Mouse (Mus musculus) CD4-positive, CD25-positive, alpha-beta regulatory T cell, adult 4 months (primary cell): Measurements from ENCODE around the gene Tcam1. TPM values are rescaled to one million over a fixed set of nuclear protein-coding genes. Genes with fewer than 3 reads are reported as not detected.

ENCODE experiments used
- ATAC-seq: one replicate; pipeline ENCODE4 v1.8.0; 2017
- polyA plus RNA-seq, 2 experiments: library from polyadenylated mRNA; unstranded; fragments of 100-300 nt; shearing (Covaris generic); gene quantifications; one replicate each; pipeline ENCODE4 v1.2.1; 2017

Gene Tcam1
- polyA plus RNA-seq, 2 experiments from 2014 or later = 0.39 TPM

- ATAC-seq = no peak
Measured at GRCm38 (mm10) chr11:106324858-106325257, 48.4 kb downstream of the Tcam1 start.

DNA sequence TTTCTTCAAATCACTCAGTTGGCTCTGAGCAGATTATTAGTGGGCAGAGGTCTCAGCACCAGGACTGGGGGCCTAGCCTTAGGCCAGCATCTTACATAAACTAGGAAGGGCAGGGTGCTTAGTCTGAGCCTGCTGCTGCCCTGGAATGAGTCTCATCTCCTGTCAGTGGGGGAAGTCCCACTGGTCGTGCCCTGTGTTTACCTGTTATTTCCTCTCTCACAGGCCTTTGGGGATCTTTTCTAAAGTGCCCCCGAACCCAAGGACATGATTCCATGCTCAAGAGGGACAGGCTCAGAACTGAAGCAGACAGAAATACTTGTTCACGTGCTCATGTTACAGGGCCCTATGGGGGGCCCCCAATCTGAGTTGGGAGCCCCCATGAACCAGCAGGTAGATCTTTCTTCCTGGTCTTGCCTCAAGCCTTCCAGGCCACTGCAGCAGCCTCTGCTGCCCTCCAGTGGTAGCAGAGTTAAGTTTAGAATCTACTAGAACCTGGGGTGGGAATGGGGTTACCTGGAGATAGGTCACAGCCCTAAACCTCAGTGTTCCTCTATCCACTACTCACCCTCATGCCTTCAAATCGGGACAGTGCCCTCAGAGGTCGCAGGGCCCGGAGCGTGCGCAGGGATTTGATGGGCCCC, 49.2 kb downstream of the Tcam1 start:
- ATAC-seq = peak; percentile 70

GRCm38 (mm10) chr11:106326475-106326874, 50.0 kb downstream of the Tcam1 start:
- no peak for ATAC-seq

- no peak for ATAC-seq
Measured at GRCm38 (mm10) chr11:106328521-106328920, 52.0 kb downstream of the Tcam1 start.

DNA sequence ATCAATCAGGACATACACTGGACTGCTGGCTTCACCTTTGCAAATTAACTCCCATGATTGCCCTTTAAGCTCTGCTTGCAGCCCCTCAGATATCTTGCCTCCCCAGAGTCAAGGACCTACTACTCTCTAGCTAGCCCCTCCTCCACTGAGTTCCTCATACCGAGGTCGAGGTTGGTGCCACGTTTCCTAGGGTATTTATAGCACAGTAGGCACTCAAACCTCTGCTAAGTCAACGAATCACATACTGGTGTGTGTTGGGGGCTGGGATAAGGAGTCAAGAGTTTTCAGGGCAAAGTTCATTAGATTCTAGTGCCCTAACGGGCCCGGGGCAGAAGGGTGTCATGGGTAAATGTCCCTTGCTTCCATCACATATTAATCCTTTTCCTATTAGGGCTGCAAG, 52.7 kb downstream of the Tcam1 start:
- no peak for ATAC-seq

DNA sequence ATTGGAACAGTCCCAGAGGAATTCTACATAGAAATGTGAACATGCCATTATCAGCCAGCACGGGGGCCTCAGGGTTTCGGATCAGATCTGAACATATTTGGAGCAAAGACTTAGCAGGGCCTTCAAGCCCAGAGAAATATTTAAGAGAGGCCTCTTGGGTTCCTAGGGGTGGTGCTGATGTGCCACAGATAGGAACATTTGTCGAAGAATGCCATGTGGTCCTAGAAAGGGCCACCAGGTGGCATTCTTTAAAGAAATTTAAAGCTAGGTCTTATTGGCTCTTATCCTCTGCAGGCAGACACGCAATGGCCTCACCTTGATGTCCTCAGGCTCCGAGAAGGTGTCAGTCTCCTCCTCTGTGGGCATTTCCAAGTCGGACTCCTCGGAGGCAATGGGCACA, 53.2 kb downstream of the Tcam1 start:
- ATAC-seq = peak; percentile 87

DNA sequence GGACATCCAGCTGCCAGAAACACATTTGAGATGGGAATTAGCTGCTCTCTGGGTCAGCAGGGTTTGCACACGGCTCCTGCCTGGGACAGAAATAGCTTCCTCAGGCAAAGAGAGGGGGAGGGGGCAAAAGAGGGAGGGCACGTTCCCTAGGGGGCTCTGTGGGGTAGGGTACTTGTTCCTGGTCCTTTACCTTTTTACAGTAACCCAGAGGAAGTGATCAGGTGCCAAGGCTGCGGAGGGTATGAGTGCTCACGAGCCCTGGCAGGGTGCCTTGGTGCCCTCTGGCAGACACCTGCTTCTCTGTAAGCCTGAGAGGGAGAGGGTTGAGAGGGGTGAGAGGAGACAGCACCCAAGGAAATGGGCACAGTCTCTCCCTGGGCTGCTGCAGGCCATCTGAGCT, 56.0 kb downstream of the Tcam1 start:
- no peak for ATAC-seq

DNA sequence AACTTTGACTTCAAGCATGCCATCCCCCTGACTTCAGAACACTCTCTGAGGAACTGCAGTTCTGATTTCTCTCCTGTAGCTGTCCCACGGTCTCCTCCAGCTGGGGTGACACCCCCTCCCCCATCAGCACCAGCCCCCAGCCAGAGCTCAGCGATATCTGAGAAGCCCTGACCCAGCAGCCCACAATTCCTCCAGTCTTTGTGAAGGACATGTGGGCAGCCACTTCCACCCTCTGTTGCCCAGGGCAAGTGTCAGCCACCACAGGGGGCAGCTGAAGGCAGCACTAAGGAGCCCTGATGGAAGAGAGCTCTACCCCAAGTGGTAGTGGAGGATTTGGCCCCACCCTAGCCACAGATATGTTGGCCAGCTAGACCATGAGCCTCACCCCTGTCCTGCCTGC, 57.6 kb downstream of the Tcam1 start:
- ATAC-seq = no peak

GRCm38 (mm10) chr11:106338029-106338428, 61.6 kb downstream of the Tcam1 start:
- ATAC-seq = no peak

Other genes with a start within 250 kb of the Tcam1 start
- 10 to 100 TPM; 23.9 to 26.4 TPM for gene Dcaf7, start 239.8 kb upstream of the Tcam1 start, polyA plus RNA-seq
- gene Taco1, start 210.6 kb upstream of the Tcam1 start, polyA plus RNA-seq = 10 to 100 TPM in 1 of 2 experiments, 1 to 10 TPM in 1; 7.4 to 18.0 TPM
- gene Map3k3, start 192.1 kb upstream of the Tcam1 start, polyA plus RNA-seq = 10 to 100 TPM; 30.1 to 37.1 TPM
- gene Gm10840, start 115.8 kb upstream of the Tcam1 start, polyA plus RNA-seq = not detected
- gene Limd2, start 115.8 kb upstream of the Tcam1 start, polyA plus RNA-seq = 100 to 1,000 TPM; 597 to 715 TPM
- 10 to 100 TPM; 34.5 to 40.0 TPM for gene Strada, start 74.5 kb upstream of the Tcam1 start, polyA plus RNA-seq
- 10 to 100 TPM; 92.6 to 96.6 TPM for gene Ccdc47, start 60.3 kb upstream of the Tcam1 start, polyA plus RNA-seq
- gene Ddx42, start 59.7 kb upstream of the Tcam1 start, polyA plus RNA-seq = 100 to 1,000 TPM in 1 of 2 experiments, 10 to 100 TPM in 1; 84.7 to 135 TPM
- gene Ftsj3, start 20.6 kb upstream of the Tcam1 start, polyA plus RNA-seq = 10 to 100 TPM; 52.9 to 85.8 TPM
- 100 to 1,000 TPM; 161 to 197 TPM for gene Psmc5, start 20.5 kb upstream of the Tcam1 start, polyA plus RNA-seq
- gene Smarcd2, start 3.7 kb upstream of the Tcam1 start, polyA plus RNA-seq = 10 to 100 TPM; 12.3 to 23.7 TPM
- not detected for gene Gh, start 25.2 kb downstream of the Tcam1 start, polyA plus RNA-seq
- gene Cd79b, start 38.1 kb downstream of the Tcam1 start, polyA plus RNA-seq = 10 to 100 TPM; 44.8 to 77.1 TPM
- gene Scn4a, start 76.6 kb downstream of the Tcam1 start, polyA plus RNA-seq = under 1 TPM in 1 of 2 experiments, not detected in 1; 0.14 TPM
- under 1 TPM in 1 of 2 experiments, not detected in 1; 0.43 TPM for gene Prr29, start 88.8 kb downstream of the Tcam1 start, polyA plus RNA-seq
- 100 to 1,000 TPM; 132 to 138 TPM for gene Icam2, start 111.4 kb downstream of the Tcam1 start, polyA plus RNA-seq
- gene Ern1, start 211.2 kb downstream of the Tcam1 start, polyA plus RNA-seq = 1 to 10 TPM; 1.3 to 2.3 TPM